Mouse (Mus musculus): Measurements from ENCODE around the gene Bnc2. TPM values are rescaled to one million over a fixed set of nuclear protein-coding genes. Genes with fewer than 3 reads are reported as not detected.

The Bnc2 gene
- total RNA-seq, 2 experiments from 2014 or later = 0.49 to 1.1 TPM

DNA sequence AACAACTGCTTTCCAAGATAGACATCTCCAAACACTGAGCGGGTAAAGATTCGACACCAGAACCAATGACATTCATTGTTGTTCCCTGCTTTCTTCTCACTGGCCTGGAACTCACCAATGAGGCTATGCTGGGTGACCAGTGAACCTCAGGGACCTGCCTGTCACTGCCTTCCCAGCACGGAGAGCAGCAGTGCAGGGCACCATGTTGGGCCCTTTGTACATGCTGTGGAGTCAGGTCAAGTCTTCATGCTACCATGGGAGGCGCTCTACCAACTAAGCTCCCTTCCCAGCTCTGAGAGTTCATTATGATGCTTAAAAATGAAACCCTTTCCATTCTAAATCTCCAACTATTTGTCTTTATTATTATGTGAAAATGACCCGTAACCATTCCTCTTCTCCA, 6.8 kb downstream of the Bnc2 start:
- no peak for TF ChIP-seq CTCF (conservative IDR thresholded peaks at IDR 0.05)
- no peak overlapping the region for H3K4me3 ChIP-seq
- no peak overlapping the region for H3K27ac ChIP-seq
- DNase-seq (ENCODE audit: low spot score in 2 of 2) = no peak

DNA sequence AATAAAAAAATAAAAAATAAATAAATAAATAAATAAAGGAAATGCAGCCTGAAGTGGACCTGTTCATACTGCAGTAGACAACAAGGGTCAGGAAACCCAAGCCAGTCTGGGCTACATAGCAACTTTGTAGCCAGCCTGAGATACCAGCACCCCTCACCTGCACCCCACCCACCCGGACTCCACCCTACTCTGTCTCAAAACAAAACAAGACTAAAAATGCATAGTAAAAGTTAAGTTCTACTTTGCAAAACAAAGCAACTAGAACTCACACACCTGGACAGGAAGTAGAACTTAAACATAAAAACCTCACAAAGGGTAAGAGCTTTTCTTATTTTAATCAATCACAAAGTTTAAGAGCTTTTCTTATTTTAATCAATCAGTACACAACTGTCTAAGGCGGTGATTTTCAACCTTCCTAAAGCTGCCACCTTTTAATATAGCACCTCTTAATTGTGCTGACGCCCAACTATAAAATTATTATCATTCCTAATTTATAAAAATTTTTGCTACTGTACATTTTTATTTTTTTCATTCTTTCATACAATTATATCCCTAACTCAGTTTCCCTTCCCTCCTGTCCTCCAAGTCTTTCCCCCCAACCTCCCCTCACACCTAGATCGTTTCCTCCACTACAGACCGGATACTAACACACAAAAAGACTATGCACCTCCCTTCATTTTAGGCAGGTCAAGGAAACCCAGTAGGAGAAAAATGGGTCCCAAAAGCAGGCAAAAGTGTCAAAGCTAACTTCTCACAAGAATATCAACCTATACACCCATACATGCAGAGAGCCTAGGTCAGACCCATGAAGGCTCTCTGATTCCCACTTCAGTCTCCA, 12.6 kb downstream of the Bnc2 start:
- Histone ChIP-seq H3K4me3 (no peak overlapping the region), H3K27ac (no peak overlapping the region)
- no peak for DNase-seq (ENCODE audit: low spot score in 2 of 2)
- no peak for TF ChIP-seq CTCF (conservative IDR thresholded peaks at IDR 0.05)

DNA sequence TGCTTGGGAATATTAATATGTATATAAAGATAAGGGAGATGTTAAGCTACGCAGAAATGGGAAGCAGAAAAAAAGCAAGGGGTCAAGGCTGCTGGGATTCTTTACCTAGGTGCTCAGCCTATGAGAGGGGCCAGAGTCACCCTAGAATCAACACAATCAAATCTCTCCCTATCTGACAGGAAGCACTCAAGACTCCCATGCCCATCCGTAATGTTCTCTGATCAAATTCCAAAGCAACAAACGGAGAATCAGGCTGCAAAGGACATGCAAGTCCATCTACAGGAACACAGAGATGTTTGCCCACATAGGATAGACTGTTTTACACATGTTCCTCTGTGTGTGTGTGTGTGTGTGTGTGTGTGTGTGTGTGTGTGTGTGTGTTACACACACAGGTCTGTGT, 13.7 kb downstream of the Bnc2 start:
- Histone ChIP-seq H3K27ac (no peak overlapping the region), H3K4me3 (no peak overlapping the region)
- TF ChIP-seq CTCF (conservative IDR thresholded peaks at IDR 0.05) = no peak
- DNase-seq (ENCODE audit: low spot score in 2 of 2) = no peak

DNA sequence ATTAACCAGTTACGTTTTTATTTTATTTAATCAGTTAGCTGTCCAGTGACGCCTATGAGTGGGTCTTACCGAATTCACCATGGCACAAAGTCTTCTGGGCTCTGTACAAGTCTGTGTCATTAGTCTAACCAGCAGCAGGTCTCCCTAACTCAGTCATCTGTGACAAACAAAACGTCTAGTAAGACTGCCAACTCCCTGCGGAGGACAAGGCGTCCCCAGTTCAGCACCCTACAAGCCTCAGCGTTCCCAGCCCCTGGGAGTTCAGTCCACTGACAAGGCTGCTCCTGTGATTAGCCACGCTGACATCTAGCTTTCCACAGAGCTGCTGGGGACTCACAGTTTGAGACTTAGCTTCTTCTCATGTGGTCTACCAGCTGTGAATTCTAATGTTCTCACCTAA, 23.3 kb downstream of the Bnc2 start:
- no peak for DNase-seq (ENCODE audit: low spot score in 2 of 2)
- no peak for TF ChIP-seq CTCF (conservative IDR thresholded peaks at IDR 0.05)
- no peak overlapping the region for H3K4me3 ChIP-seq

DNA sequence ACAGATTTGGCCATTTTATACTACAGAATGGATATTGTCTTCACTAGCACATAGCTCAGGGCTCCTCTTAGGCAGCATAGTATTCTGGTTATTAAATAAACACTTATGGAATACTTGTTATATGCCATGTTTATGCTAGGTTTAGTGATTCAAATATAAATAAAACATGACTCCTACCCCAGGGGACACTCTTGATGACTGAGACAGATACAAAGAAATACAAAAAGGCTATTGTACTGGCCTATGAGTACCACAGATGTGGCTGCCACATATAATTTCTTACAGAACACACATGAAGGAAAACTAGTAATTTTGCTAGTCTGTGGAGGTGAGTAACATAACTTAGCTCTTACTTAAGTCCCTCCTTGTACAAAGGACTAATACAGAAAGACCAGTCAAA, 28.5 kb downstream of the Bnc2 start:
- Histone ChIP-seq H3K4me3 (no peak overlapping the region), H3K27ac (no peak overlapping the region)
- no peak for TF ChIP-seq CTCF (conservative IDR thresholded peaks at IDR 0.05)
- DNase-seq (ENCODE audit: low spot score in 2 of 2) = no peak

More for the DNA sequence above, 23.3 kb downstream of the Bnc2 start:
- H3K27ac ChIP-seq = no peak overlapping the region

DNA sequence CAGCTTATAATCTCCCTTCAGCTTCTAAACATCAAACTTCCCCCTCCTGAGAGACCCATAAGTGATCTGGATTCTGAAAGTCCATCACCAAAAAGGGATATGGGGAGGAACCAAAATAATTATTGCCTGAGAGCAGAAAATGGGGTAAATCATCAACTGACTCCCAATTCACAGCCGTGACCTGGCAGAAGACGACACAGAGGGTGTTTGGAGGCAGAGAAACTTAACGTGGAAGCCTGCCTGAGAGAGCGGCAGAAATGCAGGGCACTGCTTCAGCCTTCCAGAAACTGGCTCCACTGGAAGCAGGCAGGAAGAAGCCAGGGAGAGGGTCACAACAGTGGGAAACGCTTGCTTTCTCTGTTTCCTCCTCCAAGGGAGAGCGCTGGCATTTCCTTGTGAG, 35.9 kb downstream of the Bnc2 start:
- Histone ChIP-seq H3K4me3 (no peak overlapping the region), H3K27ac (no peak overlapping the region)
- TF ChIP-seq CTCF (conservative IDR thresholded peaks at IDR 0.05) = no peak
- DNase-seq (ENCODE audit: low spot score in 2 of 2) = no peak

DNA sequence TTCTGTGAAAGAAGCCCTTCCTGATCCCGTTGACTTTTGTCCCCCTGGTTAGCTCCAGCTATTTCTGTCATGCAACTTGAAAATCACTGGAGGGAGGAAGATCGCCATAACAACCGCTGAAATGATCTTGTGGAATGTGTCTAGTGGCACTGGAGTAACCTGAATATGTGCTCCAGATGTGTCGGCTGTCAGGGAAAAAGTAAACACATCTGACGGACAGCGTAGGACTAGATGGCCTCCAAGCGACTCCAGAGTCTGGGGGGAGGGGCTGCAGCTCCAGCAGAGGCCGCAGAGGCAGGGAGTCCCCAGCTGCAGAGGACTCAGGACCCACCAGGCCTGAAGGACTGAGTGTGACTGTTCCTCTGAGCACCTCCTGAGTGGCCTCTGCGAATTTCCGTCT, 37.4 kb downstream of the Bnc2 start:
- H3K4me3 ChIP-seq = no peak overlapping the region
- no peak for TF ChIP-seq CTCF (conservative IDR thresholded peaks at IDR 0.05)
- H3K27ac ChIP-seq = no peak overlapping the region
- no peak for DNase-seq (ENCODE audit: low spot score in 2 of 2)

DNA sequence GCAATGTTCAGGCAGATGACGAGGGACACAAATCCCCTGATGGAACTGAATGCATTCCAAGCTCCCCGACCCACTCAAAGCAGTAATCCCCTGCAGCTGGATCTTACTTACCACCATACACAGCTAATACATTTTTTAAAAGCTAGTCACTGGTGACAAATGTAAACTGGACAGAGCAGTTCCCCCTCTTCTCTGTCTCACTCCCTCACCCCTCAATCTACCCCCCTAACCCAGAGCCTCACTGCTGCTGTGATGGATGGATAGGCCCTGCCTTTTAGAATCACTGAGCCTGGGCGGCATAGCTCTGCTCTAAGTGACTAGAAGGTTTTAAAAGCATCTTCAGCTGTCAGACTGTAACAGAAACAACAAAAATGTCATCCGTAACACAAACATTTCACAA, 40.3 kb downstream of the Bnc2 start:
- Histone ChIP-seq H3K27ac (no peak overlapping the region), H3K4me3 (no peak overlapping the region)
- no peak for TF ChIP-seq CTCF (conservative IDR thresholded peaks at IDR 0.05)
- no peak for DNase-seq (ENCODE audit: low spot score in 2 of 2)

DNA sequence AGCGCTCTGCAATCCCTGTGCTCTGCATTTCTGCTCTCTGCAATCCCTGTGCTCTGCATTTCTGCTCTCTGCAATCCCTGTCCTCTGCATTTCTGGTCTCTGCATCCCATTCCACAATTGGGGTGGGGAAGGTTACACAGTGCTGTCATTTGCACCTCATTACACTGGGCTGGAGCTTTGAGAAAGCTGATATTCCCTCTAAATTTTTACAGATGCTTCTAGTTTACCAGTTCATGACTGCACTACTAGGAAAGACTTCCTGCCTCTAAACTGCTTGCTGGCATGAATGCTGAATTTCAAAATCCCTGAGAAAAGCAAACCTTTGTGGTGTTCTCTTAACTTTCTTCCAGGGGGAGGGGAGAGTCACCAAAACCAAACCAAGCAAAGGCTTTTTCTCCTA, 41.1 kb downstream of the Bnc2 start:
- TF ChIP-seq CTCF (conservative IDR thresholded peaks at IDR 0.05) = no peak
- Histone ChIP-seq H3K4me3 (no peak overlapping the region), H3K27ac (no peak overlapping the region)
- no peak for DNase-seq (ENCODE audit: low spot score in 2 of 2)

DNA sequence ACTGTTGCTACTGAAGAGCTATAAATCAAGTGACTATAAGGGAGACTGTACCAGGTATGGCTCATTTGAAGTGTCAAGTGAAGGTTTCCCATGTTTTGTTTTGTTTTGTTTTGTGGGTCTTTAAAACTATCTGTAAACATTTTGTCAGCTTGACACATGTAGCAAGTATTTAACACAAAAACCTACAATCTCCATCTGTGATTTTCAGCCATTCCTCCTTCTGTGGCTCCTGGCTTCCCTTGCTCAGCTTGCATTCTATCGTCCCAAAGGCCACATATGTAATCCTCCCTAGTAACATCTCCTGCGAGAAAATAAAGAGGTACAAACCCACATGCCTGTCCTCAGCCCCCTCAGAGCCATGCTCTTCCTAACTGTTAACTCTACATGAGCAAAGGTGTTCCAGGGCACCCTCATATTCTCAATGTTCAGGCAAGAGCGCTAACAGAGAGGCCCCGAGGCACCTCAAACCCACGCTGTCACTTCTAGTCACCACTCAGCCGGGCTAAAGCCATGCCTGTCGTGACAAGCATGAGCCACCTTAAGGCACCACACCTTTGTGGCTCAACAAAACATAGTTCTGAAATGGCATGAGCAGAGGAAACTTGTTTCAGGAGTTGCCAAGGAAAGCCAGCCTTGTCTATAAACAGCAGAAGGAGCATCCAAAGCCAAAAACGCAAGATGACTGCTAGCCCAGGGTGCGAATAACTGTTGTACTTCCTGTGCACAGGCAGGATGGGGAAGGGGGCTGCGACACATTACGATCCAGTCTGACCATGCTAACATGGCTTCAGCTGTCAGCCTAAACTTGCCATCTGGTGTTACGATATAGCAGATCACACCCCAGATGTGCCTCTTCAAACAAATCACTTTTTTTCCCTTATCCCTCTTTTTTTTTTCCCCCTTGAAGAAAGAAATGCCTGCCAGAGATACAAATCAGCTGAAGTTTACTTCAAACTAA, 42.0 kb downstream of the Bnc2 start:
- DNase-seq (ENCODE audit: low spot score in 2 of 2) = no peak
- Histone ChIP-seq H3K4me3 (no peak overlapping the region), H3K27ac (no peak overlapping the region)
- TF ChIP-seq CTCF (conservative IDR thresholded peaks at IDR 0.05) = no peak

DNA sequence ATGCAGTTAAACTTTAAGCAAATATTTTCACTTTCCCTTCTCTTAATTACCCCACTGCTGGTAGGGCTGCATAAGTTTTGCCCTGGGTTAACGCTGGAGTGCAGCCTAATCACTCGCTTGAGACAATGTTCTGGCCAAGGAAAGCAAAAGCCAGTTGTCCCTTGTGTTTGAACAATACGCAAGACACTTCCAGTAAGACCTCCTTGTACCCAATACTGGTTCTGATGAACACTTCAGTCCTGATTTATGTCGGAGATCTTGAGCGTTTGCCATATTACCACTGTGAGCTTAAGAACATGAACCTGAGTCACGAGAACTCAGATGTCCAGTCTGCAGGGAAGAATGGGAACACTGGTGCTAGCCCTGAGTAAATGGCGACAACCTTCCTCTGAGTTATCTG, 47.5 kb downstream of the Bnc2 start:
- no peak overlapping the region for H3K4me3 ChIP-seq
- no peak for TF ChIP-seq CTCF (conservative IDR thresholded peaks at IDR 0.05)
- no peak for DNase-seq (ENCODE audit: low spot score in 2 of 2)

DNA sequence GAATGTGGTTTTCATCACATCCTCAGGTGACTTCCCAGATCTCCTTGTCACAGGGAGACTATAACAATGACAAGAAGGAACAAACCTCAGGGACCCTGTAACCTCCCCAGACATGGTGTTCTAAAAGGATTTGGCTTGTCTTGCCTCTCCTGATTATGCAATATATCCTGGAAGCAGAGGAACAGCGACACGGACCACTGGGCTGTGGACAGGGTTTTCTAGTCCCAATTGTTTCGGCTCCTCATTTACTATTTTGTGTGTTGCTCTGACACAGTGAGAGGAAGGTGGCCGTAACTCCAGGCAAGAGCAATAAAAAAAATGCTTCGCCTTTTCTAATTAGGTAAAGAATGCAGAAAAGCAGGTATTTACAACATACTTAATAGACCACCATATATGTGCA, 51.8 kb downstream of the Bnc2 start:
- Histone ChIP-seq H3K27ac (no peak overlapping the region), H3K4me3 (no peak overlapping the region)
- no peak for TF ChIP-seq CTCF (conservative IDR thresholded peaks at IDR 0.05)
- DNase-seq (ENCODE audit: low spot score in 2 of 2) = no peak

More for the DNA sequence above, 47.5 kb downstream of the Bnc2 start:
- no peak overlapping the region for H3K27ac ChIP-seq

DNA sequence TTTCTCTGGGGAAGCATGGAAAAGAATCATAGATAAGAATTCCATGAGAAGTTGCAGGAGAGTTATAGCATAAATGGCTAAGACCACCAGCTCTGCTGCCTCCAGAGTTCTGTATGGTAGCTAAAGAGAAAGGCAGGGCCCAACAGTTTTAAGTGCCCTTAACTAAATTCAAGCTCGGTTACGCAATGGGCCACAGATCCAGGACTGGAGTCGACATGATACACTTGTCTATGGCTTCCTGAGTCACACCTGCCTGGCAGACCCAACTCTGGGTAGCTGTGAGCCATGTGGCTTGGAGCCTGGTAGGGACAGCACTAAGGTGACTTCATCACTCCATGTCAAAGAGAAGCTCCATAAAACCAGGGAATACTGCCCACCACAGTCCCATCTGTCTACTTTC, 53.3 kb downstream of the Bnc2 start:
- no peak for DNase-seq (ENCODE audit: low spot score in 2 of 2)
- H3K4me3 ChIP-seq = no peak overlapping the region
- H3K27ac ChIP-seq = no peak overlapping the region
- TF ChIP-seq CTCF (conservative IDR thresholded peaks at IDR 0.05) = no peak

Measured in layer of hippocampus, adult 2 months (tissue).